Mouse (Mus musculus) ES-E14 (cell line): Measurements from ENCODE around the gene Adcy4. TPM values are rescaled to one million over a fixed set of nuclear protein-coding genes. Genes with fewer than 3 reads are reported as not detected.

Experiments used
- DNase-seq: peaks from one replicate; pipeline ENCODE4 v3.0.0-alpha.2; 2013; ENCODE audit warnings: low read depth, low spot score
- H3K27ac ChIP-seq: 2 replicates; pipeline ENCODE4 v1.5.1; 2012; ENCODE audit warnings: low read depth, mild to moderate bottlenecking, low read length, moderate library complexity, mixed read lengths; ENCODE audit not compliant: poor library complexity, insufficient read depth, severe bottlenecking
- H3K36me3 ChIP-seq: 2 replicates; pipeline ENCODE4 v1.6.1; 2012; ENCODE audit warnings: mild to moderate bottlenecking, low read length, moderate library complexity, mixed read lengths; ENCODE audit not compliant: control insufficient read depth, poor library complexity, insufficient read depth, severe bottlenecking
- H3K4me1 ChIP-seq, 2 experiments: fragments of 150-350 bp in 1 of 2; sonication (generic) in 1 of 2; 2 replicates each; pipeline ENCODE4 v1.6.1; 2012; ENCODE audit warnings: low read length in 2 of 2, mild to moderate bottlenecking in 1 of 2, mixed read lengths in 1 of 2; ENCODE audit not compliant: control insufficient read depth in 2 of 2, insufficient read depth in 2 of 2, poor library complexity in 1 of 2
- H3K4me3 ChIP-seq, 2 experiments: fragments of 150-350 bp in 1 of 2; sonication (generic) in 1 of 2; 2 replicates each; pipeline ENCODE4 v1.5.1; 2012; ENCODE audit warnings: low read length in 2 of 2, low read depth in 1 of 2, mild to moderate bottlenecking in 1 of 2, mixed read lengths in 1 of 2; ENCODE audit not compliant: insufficient read depth in 1 of 2, poor library complexity in 1 of 2, severe bottlenecking in 1 of 2
- H3K9ac ChIP-seq: 2 replicates; pipeline ENCODE4 v1.6.1; 2012; ENCODE audit warnings: low read depth, mild to moderate bottlenecking, low read length, mixed read lengths; ENCODE audit not compliant: poor library complexity, insufficient read depth, severe bottlenecking
- H3K9me3 ChIP-seq: fragments of 150-350 bp; sonication (generic); 2 replicates; pipeline ENCODE4 v1.6.1; 2012; ENCODE audit warnings: low read depth, mild to moderate bottlenecking, low read length; ENCODE audit not compliant: control insufficient read depth, insufficient read depth
- CHD2 ChIP-seq: IDR thresholded peaks from 2 replicates; pipeline ENCODE4 v1.6.1; 2014; ENCODE audit warnings: mild to moderate bottlenecking, low read depth, low read length, inconsistent platforms
- HCFC1 ChIP-seq: IDR thresholded peaks from 2 replicates; pipeline ENCODE4 v1.6.1; 2012; ENCODE audit warnings: low read length, inconsistent platforms, borderline replicate concordance; ENCODE audit not compliant: insufficient read depth
- MAFK ChIP-seq: IDR thresholded peaks from 2 replicates; pipeline ENCODE4 v1.6.1; 2014; ENCODE audit warnings: mild to moderate bottlenecking, low read depth, low read length, inconsistent platforms; ENCODE audit not compliant: insufficient read depth
- ZC3H11A ChIP-seq: IDR thresholded peaks from 2 replicates; pipeline ENCODE4 v1.6.1; 2012; ENCODE audit warnings: low read depth, mild to moderate bottlenecking, inconsistent platforms, low read length, borderline replicate concordance
- ZNF384 ChIP-seq: IDR thresholded peaks from 2 replicates; pipeline ENCODE4 v1.6.1; 2012; ENCODE audit warnings: low read depth, low read length, inconsistent platforms
- in situ Hi-C, 2 experiments: fragments of 600-800 bp; cut with MboI; formaldehyde crosslinking; loops; one replicate each; pipeline ENCODE4 v1.15.1; 2025; ENCODE audit warnings: low sequenced_read_pairs in 2 of 2, inconsistent platforms in 1 of 2; ENCODE audit not compliant: unreplicated experiment in 2 of 2
- total RNA-seq: library from RNA; depleted of rRNA; stranded (reverse); fragments of 300-350 nt; gene quantifications from 2 replicates; pipeline ENCODE4 v1.2.3, GENCODE M21; 2012

The Adcy4 gene
- total RNA-seq, 1 experiment = 0.27 TPM

GRCm38 (mm10) chr14:55783171-55783957, 531 bp downstream of the Adcy4 start:
- Histone ChIP-seq H3K36me3 (no peaks in the 10 kb centered on the region; the same call in 1 of the 2 replicates), H3K9me3 (no peaks in the 10 kb centered on the region), H3K4me3 (peak overlapping the region; percentile 26 to 38; a peak in 3 of 4 replicates), H3K9ac (no peak overlapping the region), H3K4me1 (peaks cover 0 to 12% of the 10 kb centered on the region in 2 experiments; a peak in 1 of 4 replicates), H3K27ac (no peak overlapping the region)
- in situ Hi-C loops = no loop called here
- no peak for DNase-seq
- TF ChIP-seq MAFK (no peak), ZC3H11A (no peak), HCFC1 (no peak), CHD2 (no peak), ZNF384 (no peak)

DNA sequence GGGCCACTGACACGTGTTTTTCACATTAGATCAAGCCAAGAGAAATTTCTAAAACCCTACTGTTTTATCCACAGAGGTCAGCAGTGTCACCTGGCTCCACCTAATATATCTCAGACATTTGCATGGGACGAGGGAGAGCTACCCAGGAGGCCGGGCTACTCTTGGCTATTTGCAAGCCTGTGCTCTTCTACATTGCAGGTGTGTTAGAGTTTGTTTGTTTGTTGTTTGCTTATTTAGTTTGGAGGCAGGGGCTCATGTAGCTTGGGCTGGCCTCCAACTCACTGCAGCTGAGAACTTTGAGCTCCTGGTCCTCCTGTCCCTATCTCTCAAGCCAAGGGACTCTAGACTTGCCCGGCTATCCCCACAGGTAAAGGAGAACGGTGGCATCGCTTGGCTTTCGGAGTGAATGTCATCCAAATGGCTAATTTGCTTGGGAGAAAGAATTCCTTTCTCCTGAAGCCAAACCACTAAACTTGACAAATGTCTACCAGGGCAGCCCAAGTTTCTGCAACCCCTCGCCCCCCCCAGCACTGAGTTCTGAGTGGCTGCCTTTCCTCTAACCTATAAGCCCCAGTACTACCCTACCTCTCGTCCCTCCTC, 1.4 kb downstream of the Adcy4 start:
- no peaks in the 10 kb centered on the region for H3K9me3 ChIP-seq
- peaks cover 0 to 7% of the 10 kb centered on the region in 2 experiments; a peak in 1 of 4 replicates for H3K4me1 ChIP-seq
- in situ Hi-C loops = no loop called here
- H3K36me3 ChIP-seq = no peaks in the 10 kb centered on the region; the same call in 1 of the 2 replicates
- H3K4me3 ChIP-seq = no peak overlapping the region
- TF ChIP-seq MAFK = no peak
- TF ChIP-seq HCFC1 = no peak
- TF ChIP-seq ZC3H11A = no peak
- no peak overlapping the region for H3K27ac ChIP-seq
- no peak overlapping the region for H3K9ac ChIP-seq
- no peak for DNase-seq

GRCm38 (mm10) chr14:55781310-55781709, 2.6 kb downstream of the Adcy4 start:
- no peak overlapping the region for H3K27ac ChIP-seq
- peak; percentile 73; the same call in 1 of the 2 replicates for TF ChIP-seq ZC3H11A
- TF ChIP-seq HCFC1 = peak; percentile 52; the same call in 1 of the 2 replicates
- no peak for TF ChIP-seq ZNF384
- TF ChIP-seq CHD2 = no peak; the same call in 1 of the 2 replicates
- TF ChIP-seq MAFK = peak; percentile 44; the same call in 1 of the 2 replicates
- in situ Hi-C loops = no loop called here
- no peaks in the 10 kb centered on the region for H3K9me3 ChIP-seq
- no peak overlapping the region for H3K4me3 ChIP-seq
- DNase-seq = peak; percentile 68
- peaks cover 0 to 7% of the 10 kb centered on the region in 2 experiments; a peak in 1 of 4 replicates for H3K4me1 ChIP-seq
- H3K9ac ChIP-seq = peak overlapping the region; percentile 20; the same call in 1 of the 2 replicates
- H3K36me3 ChIP-seq = no peaks in the 10 kb centered on the region; the same call in 1 of the 2 replicates

GRCm38 (mm10) chr14:55780736-55781135, 3.2 kb downstream of the Adcy4 start:
- no peak overlapping the region for H3K9ac ChIP-seq

More at GRCm38 (mm10) chr14:55780736-55781135, 3.2 kb downstream of the Adcy4 start:
- TF ChIP-seq MAFK (no peak), CHD2 (no peak), HCFC1 (no peak), ZNF384 (no peak), ZC3H11A (no peak)
- no peaks in the 10 kb centered on the region for H3K9me3 ChIP-seq
- H3K4me3 ChIP-seq = no peak overlapping the region
- no peak for DNase-seq
- peaks cover 0 to 7% of the 10 kb centered on the region in 2 experiments; a peak in 1 of 4 replicates for H3K4me1 ChIP-seq
- in situ Hi-C loops = no loop called here
- no peaks in the 10 kb centered on the region for H3K36me3 ChIP-seq
- H3K27ac ChIP-seq = no peak overlapping the region
